Mouse (Mus musculus) heart, embryonic 12.5 days (tissue): ENCODE measurements around the gene Npdc1. TPM values are rescaled to one million over a fixed set of nuclear protein-coding genes. Genes with fewer than 3 reads are reported as not detected.

ENCODE experiments used
- ATAC-seq: fragments of 200-750 bp; cut with Nextera tagmentation; 2 replicates; pipeline ENCODE4 v1.8.0; 2017; ENCODE audit warnings: moderate TSS enrichment, moderate library complexity; ENCODE audit not compliant: insufficient number of reproducible peaks, low FRiP score
- H3K27ac ChIP-seq: fragments of 300-500 bp; sonication (generic); 2 replicates; pipeline ENCODE4 v1.5.1; 2016; ENCODE audit warnings: mild to moderate bottlenecking, moderate library complexity; ENCODE audit not compliant: poor library complexity, severe bottlenecking
- H3K27me3 ChIP-seq: fragments of 300-500 bp; sonication (generic); replicated peaks from 2 replicates; pipeline ENCODE4 v1.6.1; 2016; ENCODE audit warnings: mild to moderate bottlenecking, moderate library complexity
- H3K36me3 ChIP-seq: fragments of 300-500 bp; sonication (generic); 2 replicates; pipeline ENCODE4 v1.6.1; 2016; ENCODE audit warnings: mild to moderate bottlenecking, moderate library complexity
- H3K4me1 ChIP-seq: fragments of 300-500 bp; sonication (generic); replicated peaks from 2 replicates; pipeline ENCODE4 v1.6.1; 2016; ENCODE audit warnings: mild to moderate bottlenecking
- H3K4me2 ChIP-seq: fragments of 300-500 bp; sonication (generic); 2 replicates; pipeline ENCODE4 v1.6.1; 2016; ENCODE audit warnings: mild to moderate bottlenecking, moderate library complexity
- H3K4me3 ChIP-seq: fragments of 300-500 bp; sonication (generic); 2 replicates; pipeline ENCODE4 v1.5.1; 2016; ENCODE audit warnings: mild to moderate bottlenecking
- H3K9ac ChIP-seq: fragments of 300-500 bp; sonication (generic); 2 replicates; pipeline ENCODE4 v1.6.1; 2016; ENCODE audit warnings: mild to moderate bottlenecking, moderate library complexity
- H3K9me3 ChIP-seq: fragments of 300-500 bp; sonication (generic); replicated peaks from 2 replicates; pipeline ENCODE4 v1.6.1; 2016; ENCODE audit warnings: mild to moderate bottlenecking, moderate library complexity
- WGBS: fragments of 180-500 bp; shearing (Covaris S2); methylation state at CpG from one replicate; pipeline ENCODE4 v1.1.7; 2016; 5-methylcytosine and 5-hydroxymethylcytosine counted together
- polyA plus RNA-seq: library from polyadenylated mRNA; unstranded; fragments of >200 nt; fragmentation: Nextera tagmentation; extraction: Ambion mirVana; gene quantifications from 2 replicates; pipeline ENCODE4 v1.2.1, GENCODE M21; 2016

Npdc1 gene
- polyA plus RNA-seq, 1 experiment from 2014 or later: 22.4 TPM

DNA sequence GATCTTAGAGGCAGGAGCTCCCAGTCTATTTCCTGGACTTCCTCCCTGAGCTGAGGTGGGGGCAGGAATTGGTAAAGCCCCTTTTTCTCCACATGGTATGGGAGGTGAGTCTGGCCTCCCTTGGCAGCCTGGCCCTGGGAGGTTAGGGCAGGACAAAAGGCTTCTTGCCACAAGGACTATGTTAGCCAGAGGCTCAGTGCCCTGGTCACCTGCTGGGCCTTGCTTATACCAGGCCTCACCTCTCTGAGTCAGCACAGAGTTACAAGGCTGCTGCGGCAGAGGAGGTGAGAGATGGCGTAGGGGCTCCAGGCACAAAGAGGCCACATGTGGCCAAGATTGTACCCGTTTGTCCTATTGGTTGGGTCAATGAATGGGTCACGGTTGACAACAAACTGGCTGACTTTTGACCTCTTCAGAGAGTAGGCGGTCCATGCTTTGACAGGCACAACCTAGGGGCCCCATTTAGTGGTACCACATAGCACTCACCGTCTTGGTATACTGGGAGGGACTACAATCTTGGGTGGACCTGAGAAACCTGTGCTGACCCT, 32.2 kb downstream of the Npdc1 start:
- H3K9me3 ChIP-seq: no peaks in the 10 kb centered on the region
- WGBS: 70% methylated on average over 6 of the region's 6 CpGs
- H3K36me3 ChIP-seq: no peaks in the 10 kb centered on the region
- ATAC-seq: no peak
- H3K27ac ChIP-seq: no peak overlapping the region
- no peak overlapping the region for H3K4me3 ChIP-seq
- H3K4me2 ChIP-seq: no peak overlapping the region
- H3K4me1 ChIP-seq: 0 out of 2 replicates have a peak, but pooled peaks cover 2% of the 10 kb centered on the region
- peaks cover 58% of the 10 kb centered on the region for H3K27me3 ChIP-seq
- H3K9ac ChIP-seq: no peak overlapping the region

DNA sequence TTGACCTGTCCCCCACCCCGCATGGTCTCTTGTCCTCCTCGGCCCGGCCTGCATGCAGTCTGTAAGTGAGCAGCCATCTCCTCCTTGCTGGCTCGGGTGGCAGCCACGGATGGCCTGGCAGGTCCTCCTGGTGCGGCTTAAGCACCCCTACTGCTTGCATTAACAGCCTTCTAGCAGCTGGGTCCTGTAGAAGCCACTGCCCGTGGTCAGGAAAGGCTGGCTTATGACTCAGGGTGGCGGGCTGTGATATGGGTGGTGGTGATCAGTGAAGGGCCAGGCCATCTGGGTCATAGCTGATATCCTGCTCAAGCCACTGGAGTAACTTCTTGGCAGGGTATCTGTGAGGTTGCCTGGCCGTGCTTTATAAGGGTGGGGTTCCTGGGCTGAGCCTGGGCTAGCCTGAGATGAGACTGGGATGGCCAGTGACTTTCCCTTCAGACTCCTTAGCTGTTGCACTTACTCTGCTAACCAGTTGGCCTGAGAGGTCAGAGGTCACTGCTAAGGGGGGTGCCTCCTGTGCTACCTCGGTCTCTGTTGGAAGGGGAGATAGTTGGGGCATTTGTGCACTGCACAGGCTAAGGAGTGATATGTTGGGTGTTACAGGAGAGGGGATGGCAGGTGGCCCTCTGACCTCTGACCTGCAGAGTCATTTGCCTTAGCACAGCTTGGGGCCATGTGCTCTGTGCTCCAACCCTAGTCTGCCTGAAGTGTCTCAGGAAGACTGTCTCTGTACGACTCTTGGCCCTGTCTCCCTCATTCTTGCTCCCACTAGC, 33.4 kb downstream of the Npdc1 start:
- 63% methylated on average over 11 of the region's 11 CpGs for WGBS
- no peak overlapping the region for H3K27ac ChIP-seq
- peaks cover 51% of the 10 kb centered on the region for H3K27me3 ChIP-seq
- no peak for ATAC-seq
- no peak overlapping the region for H3K4me3 ChIP-seq
- no peaks in the 10 kb centered on the region for H3K36me3 ChIP-seq
- no peaks in the 10 kb centered on the region for H3K9me3 ChIP-seq
- no peak overlapping the region for H3K4me2 ChIP-seq
- no peak overlapping the region for H3K9ac ChIP-seq
- 0 out of 2 replicates have a peak, but pooled peaks cover 2% of the 10 kb centered on the region for H3K4me1 ChIP-seq

DNA sequence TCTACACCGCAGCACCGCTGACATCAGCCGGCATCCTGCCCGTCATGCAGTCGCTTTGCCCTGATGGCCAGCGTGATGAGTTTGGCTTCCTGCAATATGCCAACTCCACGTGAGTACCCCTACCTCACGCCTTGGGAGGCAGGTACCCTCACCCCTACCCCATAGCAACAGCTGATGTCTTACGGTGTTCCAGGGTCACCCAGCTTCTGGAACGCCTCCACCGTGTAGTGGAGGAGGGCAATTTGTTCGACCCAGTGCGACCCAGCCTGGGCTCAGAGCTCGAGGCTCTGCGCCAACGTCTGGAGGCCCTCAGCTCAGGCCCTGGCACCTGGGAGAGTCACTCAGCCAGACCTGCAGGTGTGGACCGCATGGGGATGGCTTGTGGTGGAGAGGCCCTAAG, 34.0 kb downstream of the Npdc1 start:
- Histone ChIP-seq H3K27me3 (peaks cover 51% of the 10 kb centered on the region), H3K9me3 (no peaks in the 10 kb centered on the region), H3K4me1 (0 out of 2 replicates have a peak, but pooled peaks cover 2% of the 10 kb centered on the region), H3K36me3 (no peaks in the 10 kb centered on the region), H3K27ac (no peak overlapping the region), H3K9ac (no peak overlapping the region), H3K4me2 (no peak overlapping the region), H3K4me3 (no peak overlapping the region)
- 84% methylated on average over 17 of the region's 17 CpGs for WGBS
- ATAC-seq: no peak

DNA sequence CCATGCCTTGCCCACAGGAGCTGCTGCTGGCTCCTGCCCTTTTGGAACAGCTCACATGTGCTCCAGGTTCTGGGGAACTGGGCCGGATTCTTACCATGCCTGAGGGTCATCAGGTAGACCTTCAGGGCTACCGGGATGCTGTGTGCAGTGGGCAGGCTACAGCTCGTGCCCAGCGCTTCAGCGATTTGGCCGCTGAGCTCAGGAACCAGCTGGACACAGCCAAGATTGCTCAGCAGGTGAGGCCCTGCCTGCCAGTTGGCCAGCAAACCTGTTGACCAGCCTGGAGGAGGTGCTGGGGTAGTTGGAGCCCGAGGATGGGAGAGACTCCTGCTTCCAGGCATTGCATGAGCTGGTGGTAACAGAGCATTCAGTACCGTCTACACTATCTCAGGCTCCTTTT, 35.1 kb downstream of the Npdc1 start:
- no peak for ATAC-seq
- Histone ChIP-seq H3K9me3 (no peaks in the 10 kb centered on the region), H3K27me3 (peaks cover 48% of the 10 kb centered on the region), H3K9ac (no peak overlapping the region), H3K4me1 (0 out of 2 replicates have a peak, but pooled peaks cover 2% of the 10 kb centered on the region), H3K36me3 (no peaks in the 10 kb centered on the region), H3K4me2 (no peak overlapping the region), H3K27ac (no peak overlapping the region), H3K4me3 (no peak overlapping the region)
- WGBS: 76% methylated on average over 8 of the region's 8 CpGs

DNA sequence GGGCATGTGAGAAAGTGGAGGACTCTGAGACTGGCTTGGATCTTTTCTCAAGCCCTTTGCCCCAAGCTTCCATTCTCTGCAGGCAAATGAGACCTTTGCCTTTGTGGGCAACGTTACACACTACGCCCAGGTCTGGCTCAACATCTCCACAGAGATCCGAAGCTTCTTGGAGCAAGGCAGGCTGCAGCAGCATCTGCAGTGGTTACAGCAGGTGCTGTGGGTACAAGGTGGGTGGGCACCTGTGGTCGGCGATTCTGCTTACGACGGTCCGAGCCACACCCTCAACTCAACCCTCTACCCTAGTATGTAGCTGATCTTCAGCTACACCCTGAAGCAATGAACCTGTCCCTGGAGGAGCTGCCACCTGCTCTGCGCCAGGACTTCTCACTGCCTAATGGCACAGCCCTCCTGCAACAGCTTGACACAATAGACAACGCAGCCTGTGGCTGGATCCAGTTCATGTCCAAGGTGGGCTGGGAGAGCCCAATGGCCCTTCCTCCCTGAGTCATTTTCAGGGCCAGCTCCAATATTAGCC, 37.2 kb downstream of the Npdc1 start:
- H3K27ac ChIP-seq: no peak overlapping the region
- WGBS: 88% methylated on average over 10 of the region's 10 CpGs
- H3K4me3 ChIP-seq: no peak overlapping the region
- ATAC-seq: no peak
- H3K9me3 ChIP-seq: no peaks in the 10 kb centered on the region
- no peaks in the 10 kb centered on the region for H3K36me3 ChIP-seq
- no peaks in the 10 kb centered on the region for H3K4me1 ChIP-seq
- H3K4me2 ChIP-seq: no peak overlapping the region
- H3K9ac ChIP-seq: no peak overlapping the region
- H3K27me3 ChIP-seq: peaks cover 28% of the 10 kb centered on the region

DNA sequence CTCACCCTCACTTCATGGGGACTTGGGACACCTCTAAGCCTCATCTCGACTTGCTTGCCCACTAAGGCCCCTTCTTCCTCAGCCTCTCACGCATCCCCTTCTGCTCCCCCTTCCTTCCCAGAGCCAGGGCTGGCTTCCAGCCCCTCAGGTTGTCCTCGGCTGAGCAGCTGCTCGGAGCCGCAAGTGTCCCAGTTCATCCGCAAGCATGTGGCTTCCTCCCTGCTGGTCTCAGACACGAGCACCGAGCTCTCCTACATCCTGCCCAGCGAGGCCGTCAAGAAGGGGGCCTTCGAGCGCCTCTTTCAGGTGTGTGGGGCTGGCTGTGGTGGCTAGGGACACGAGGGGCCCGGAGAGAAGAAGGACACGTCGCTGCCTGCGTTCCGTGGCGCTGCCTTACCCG, 41.9 kb downstream of the Npdc1 start:
- Histone ChIP-seq H3K27ac (no peak overlapping the region), H3K4me2 (no peak overlapping the region), H3K4me1 (no peaks in the 10 kb centered on the region), H3K9me3 (no peaks in the 10 kb centered on the region), H3K4me3 (no peak overlapping the region), H3K9ac (no peak overlapping the region), H3K27me3 (peaks cover 6% of the 10 kb centered on the region; the same call in 1 of the 2 replicates), H3K36me3 (no peaks in the 10 kb centered on the region)
- 75% methylated on average over 20 of the region's 20 CpGs for WGBS
- no peak for ATAC-seq

DNA sequence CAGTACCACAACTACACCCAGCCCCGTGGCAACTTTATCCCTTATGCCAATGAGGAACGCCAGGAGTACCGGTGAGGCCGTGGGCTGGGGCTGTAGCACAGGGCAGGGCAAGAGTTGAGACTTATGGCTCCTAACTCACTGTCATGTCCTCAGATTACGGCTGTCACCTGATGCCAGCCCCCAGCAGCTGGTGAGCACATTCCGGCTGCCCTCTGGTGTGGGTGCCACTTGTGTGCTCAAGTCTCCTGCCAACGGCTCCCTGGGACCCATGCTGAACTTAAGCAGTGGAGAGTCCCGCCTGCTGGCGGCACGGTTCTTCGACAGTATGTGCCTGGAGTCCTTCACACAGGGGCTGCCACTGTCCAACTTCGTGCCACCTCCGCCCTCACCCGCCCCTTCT, 43.5 kb downstream of the Npdc1 start:
- no peak overlapping the region for H3K4me2 ChIP-seq
- 87% methylated on average over 14 of the region's 14 CpGs for WGBS
- H3K4me1 ChIP-seq: no peaks in the 10 kb centered on the region
- no peak for ATAC-seq
- H3K9me3 ChIP-seq: no peaks in the 10 kb centered on the region
- no peak overlapping the region for H3K27ac ChIP-seq
- no peak overlapping the region for H3K4me3 ChIP-seq
- H3K9ac ChIP-seq: no peak overlapping the region
- H3K36me3 ChIP-seq: no peaks in the 10 kb centered on the region
- H3K27me3 ChIP-seq: peaks cover 16% of the 10 kb centered on the region; the same call in 1 of the 2 replicates

DNA sequence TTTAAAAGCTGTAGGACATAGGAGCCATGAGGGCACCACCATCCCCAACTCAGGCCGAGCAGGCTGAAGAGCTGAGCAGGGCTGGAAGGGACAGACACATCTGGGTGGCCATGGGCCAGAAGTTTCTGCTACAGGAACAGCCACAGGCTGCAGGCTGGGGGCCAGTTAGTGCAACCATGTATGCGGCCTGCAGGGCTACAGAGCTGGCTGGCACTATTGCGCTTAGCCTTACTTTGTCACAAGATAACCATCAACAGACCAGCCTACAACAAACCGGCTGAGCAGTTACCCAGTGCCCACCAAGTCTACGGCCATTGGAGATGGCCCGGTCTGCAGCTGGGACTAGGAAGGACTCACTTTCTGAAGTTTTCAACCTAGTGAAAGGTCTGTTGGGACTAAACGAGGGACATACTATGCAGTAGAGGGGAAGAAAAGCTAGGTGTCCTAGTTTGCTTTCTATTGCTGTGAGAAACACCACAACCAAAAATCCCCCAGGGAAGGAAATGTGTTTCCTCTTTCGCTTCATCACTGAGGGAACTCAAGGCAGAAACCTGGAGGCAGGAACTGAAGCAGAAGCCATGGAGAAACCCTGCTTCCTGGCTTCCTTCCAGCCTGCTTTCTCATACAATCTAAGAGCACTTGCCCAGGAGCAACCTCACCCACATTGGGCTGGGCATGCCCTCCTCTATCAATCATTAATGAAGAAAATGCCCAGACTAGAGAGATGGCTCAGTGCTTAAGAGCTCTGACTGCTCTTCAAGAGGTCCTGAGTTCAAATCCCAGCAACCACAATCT, 51.9 kb downstream of the Npdc1 start:
- no peak overlapping the region for H3K4me2 ChIP-seq
- 76% methylated on average over 8 of the region's 8 CpGs for WGBS

DNA sequence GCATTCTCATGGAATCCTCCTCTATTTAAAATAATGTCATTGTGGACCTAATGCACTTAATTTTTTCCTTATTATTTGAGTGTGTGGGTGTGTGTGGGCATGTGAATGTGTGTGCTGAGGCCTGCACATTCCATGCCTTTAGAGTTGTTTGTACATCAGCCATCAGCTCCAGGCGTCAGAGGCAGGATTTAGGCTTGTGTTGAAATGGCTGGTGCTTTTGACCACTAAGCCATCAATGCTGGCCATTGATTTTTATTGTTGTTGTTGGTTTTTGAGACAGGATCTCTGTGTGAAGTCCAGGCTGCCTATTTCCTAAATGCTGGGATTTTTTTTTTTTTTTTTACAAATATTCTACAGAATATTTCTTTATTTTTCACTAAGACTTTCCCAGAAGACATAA, 53.8 kb downstream of the Npdc1 start:
- no peak for ATAC-seq
- no peak overlapping the region for H3K4me3 ChIP-seq
- peaks cover 3% of the 10 kb centered on the region; the same call in 1 of the 2 replicates for H3K4me1 ChIP-seq
- H3K4me2 ChIP-seq: no peak overlapping the region
- H3K36me3 ChIP-seq: no peaks in the 10 kb centered on the region; the same call in 1 of the 2 replicates
- 0 out of 2 replicates have a peak, but pooled peaks cover under 1% of the 10 kb centered on the region for H3K27me3 ChIP-seq
- H3K9me3 ChIP-seq: no peaks in the 10 kb centered on the region
- H3K9ac ChIP-seq: no peak overlapping the region
- WGBS: 58% methylated on average over 1 of the region's 1 CpGs
- no peak overlapping the region for H3K27ac ChIP-seq

More for the DNA sequence above, 51.9 kb downstream of the Npdc1 start:
- ATAC-seq: no peak
- Histone ChIP-seq H3K4me3 (no peak overlapping the region), H3K9me3 (no peaks in the 10 kb centered on the region), H3K9ac (no peak overlapping the region), H3K36me3 (no peaks in the 10 kb centered on the region), H3K27me3 (peaks cover 14% of the 10 kb centered on the region; the same call in 1 of the 2 replicates), H3K4me1 (no peaks in the 10 kb centered on the region; the same call in 1 of the 2 replicates), H3K27ac (no peak overlapping the region)

DNA sequence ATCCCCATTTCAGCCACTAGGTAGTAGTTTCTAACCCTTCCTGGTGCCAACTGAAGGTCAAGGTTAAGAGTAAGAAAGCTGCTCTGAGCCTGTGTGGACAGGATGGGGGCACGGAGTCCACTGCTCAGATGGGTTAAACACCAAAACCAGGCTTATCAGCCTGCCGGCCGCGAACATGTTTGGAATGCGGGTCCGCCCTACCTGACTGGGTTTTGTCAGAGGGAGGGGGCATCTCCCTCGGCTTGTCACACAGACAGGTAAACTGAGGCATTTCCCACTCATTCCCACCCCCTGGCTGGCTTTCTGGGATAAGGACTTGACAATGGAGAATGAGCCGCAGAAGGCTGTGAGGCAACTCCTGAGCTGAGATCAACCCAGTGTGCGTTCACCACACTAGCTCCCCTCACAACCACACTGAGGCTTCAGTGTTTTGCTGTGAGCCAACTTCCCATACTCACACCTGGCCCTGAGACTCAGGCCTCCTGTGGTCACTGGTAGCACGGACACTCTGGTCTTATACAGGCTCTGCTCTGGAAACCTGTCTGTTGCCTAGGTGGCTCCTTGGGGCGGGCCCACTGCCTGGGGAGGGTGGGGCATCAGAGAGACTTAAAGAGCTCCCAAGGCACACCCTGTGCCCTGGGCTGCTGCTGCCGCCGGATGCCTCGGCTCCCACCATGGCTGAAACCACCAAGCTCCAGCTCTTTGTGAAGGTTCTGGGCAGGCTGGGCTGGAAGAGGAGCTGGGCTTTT, 57.2 kb downstream of the Npdc1 start, which contains the start of gene Clic3:
Clic3 (plus strand) TSS at position 634 of the 749 bp plus-strand sequence.
- 43% methylated on average over 14 of the region's 14 CpGs for WGBS
- H3K9me3 ChIP-seq: no peaks in the 10 kb centered on the region
- H3K4me1 ChIP-seq: peaks cover 21% of the 10 kb centered on the region
- no peak for ATAC-seq
- H3K27ac ChIP-seq: no peak within 1 kb of the TSS
- H3K4me2 ChIP-seq: no peak within 1 kb of the TSS
- H3K9ac ChIP-seq: no peak within 1 kb of the TSS
- peaks cover 7% of the 10 kb centered on the region; the same call in 1 of the 2 replicates for H3K36me3 ChIP-seq
- H3K27me3 ChIP-seq: no peaks in the 10 kb centered on the region
- H3K4me3 ChIP-seq: no peak within 1 kb of the TSS
